Mouse (Mus musculus): Measurements from ENCODE around the gene Myo16.

- TF ChIP-seq CTCF (IDR thresholded peaks at IDR 0.05; ENCODE audit: borderline replicate concordance, control insufficient read depth, extremely low read depth, insufficient read depth, low read length, poor library complexity), result no peak
- TF ChIP-seq POLR2A (IDR thresholded peaks at IDR 0.05; ENCODE audit: control insufficient read depth, extremely low read depth, insufficient read depth, low read length, poor library complexity), result no peak
These were observed 511.3 kb downstream of the Myo16 start for GRCm38 (mm10) chr8:10664861-10665543.

All from thymus, adult 2 months (tissue).